Mouse (Mus musculus) yolk sac, embryonic 10.5 days (tissue): ENCODE data around the gene Xirp1.

Source experiments
- DNase-seq: peaks from one replicate; pipeline ENCODE4 v3.0.0-alpha.2; 2017; ENCODE audit warnings: low spot score

Gene Xirp1

DNA sequence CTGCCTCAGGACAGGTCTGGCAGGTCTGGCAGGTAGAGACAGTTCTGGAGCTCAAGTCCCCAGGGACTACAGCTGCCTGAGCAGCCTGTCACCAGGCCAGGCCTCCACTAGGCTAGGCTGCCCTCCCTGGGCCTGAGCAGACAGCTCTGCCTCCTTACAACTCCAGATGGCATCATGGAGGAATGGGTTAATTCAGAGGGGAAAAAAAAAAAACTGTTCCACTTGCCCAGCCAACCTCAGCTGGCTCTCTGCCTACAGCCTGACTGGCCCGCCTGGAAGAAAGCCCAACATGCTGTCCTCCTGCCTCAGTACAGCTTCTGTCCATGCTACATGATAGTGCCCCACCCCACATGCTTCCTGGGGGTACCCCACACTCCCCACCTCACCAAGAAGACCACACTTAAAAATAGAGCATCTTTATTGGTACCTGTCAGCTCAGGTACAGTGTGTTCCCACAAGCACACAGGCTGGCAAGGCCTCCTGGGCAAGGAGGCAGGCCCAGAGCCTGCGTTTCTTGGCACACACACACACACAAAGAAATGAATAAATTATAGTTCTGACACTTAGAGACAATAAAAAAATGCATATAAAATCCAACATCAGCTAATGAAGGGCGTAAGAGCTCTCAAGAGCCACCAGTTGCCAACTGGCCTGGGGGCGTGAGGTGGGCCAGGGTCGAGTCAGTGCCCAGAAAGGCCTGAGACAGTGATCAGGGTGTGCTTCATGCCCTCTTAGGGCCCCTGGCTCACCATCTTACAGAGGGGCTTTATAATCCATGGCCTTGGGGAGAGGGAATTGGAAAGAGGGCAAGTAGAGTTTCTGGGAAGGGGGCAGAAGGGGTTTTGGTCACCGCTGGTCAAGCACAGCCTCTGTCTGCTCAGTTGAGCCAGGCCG, 52.4 kb downstream of the Xirp1 start:
- DNase-seq, result no peak

DNA sequence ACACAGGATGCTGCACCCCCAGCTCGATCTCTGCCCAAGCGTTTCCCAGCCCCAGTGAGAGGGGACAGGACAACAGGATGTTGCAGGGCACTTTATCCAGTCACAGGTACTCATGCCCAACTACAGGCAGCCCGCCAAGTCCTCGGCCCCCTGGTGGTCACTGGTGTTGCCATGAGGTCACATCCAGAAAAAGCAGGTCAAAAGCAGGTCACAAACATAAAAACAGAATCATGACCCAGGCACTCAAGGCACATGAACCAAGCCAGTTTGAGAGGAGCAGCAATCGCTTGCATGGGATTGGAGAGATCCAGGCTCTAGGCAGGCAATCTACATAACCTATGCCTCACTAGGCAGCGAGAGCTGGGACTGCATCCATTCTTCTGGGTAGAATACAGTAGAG, 53.2 kb downstream of the Xirp1 start:
- DNase-seq, result peak; percentile 45

DNA sequence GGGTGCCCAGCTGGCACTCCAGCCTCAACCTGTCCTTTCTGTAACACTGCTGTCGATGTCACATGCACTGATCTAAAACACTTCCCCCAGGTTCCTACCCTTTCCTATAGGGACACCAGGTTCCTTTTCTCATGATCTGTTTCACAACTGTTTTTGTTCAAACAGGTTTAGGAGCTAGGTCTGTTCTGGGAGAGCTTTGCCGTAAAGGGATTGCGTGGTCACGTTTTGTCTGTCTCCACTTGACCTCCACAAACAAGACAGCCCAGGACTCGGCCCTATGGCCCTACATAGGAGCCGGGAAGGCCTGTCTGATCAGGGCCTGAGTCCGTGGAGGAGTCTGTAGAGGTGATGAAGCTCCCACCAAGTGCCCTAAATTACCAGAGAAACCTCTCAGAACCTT, 53.6 kb downstream of the Xirp1 start:
- no peak for DNase-seq

DNA sequence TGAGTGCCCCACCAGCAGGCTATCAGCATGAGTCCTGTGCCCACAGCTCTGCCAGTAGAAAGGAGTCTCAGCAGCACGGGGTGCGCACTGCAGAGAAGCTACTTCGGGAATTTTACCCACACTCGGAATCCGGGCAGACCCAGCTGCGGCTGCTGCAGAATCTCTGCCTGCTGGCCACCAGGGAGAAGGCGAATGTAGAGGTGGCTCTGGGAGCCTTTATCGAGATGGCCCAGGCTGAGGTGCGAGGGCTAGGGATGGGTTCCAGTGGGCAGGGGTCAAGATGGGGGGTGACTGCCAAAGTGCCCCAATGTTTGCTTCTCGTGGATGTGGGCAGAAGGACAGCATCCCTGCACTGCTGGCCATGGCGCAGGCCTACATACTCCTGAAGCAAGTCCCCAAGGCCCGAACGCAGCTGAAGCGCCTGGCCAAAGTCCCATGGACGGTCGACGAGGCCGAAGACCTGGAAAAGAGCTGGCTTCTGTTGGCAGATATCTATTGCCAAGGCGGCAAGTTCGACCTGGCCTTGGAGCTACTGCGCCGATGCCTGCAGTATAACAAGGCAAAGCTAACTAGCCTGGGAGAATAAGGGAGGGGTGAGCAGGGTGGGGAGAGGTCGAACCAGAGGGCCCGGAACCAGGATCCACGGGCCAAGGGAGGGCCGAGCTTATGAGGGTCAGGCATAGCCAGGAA, 57.0 kb downstream of the Xirp1 start:
- DNase-seq, result no peak

DNA sequence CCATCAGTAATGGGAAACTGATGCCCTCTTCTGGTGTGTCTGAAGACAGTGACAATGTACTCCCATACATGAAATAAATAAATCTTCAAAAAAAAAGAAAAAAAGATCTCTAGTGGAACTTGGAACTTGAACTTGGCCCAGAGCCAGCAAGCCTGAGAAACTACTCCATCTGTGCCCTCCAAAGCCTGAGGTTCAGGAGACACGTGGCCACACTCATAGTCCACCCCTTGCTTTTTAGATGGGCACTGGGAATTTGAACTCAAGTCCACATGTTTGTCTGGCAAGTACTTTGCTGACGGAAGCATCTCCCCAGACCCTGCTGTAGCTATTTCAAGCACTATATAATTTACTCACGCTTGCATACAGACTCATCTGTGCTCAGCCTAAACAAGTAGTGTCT, 58.2 kb downstream of the Xirp1 start:
- DNase-seq, result no peak

DNA sequence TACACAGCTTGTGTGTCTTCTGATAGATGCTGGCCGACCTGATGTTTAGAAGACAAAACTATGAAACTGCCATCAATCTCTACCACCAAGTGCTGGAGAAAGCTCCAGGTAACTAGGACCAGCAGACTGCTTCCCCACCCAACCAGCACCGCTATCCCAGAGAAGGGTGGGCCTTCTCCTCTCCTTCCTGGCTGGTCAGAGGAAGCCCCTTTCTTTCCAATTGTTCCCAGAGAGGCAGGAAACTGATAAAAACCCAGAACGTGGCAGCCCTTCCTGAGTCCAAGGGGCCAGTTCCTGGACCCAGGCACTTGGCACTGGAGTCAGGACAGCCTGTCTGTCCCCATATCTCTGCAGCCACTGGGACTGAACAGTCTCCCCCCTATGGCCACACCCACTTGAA, 59.2 kb downstream of the Xirp1 start:
- no peak for DNase-seq
